Mouse (Mus musculus): ENCODE data around the gene Slit2.

The Slit2 gene

DNA sequence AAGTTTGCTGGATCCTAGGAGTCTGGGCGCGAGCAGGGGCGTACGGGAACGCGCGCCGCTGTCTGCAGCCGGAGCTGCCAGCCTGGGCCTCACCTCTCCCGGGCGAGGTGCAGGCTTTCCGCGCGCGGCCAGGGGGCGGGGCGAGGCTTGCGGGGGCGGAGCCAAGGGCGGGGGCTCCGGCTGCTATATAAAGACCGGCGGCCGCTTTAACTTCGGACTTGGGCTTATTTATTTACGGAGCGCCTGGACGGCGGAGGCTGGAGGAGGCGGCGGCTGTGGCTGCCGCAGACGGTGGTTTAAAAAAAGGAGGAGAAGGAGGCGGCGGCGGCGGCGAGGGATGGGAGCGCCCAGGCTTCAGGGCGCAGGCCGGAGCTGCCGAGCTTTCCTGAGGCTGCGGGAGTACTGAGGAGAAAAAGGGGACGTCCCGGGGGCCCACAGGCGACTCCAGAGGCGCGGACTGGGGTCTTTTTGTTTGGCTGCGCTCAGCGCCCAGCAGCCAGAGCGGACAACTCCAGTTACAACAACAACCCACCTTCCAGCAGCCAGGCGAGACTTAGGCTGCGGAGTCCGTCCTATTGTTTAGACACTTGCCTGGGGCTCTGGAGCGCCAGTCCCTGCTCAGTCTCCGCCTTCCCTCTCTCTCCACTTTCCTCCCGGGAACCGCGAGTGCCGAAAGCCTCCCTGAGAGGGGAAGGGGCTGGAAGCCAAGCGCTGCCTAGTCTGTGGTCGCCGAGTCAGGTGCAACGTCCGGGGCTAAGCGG lies at the start of gene Slit2:
Gene Slit2, plus strand, starts transcription at position 198 of the 761 bp plus-strand sequence.
- peak; percentile 93 for DNase-seq

DNA sequence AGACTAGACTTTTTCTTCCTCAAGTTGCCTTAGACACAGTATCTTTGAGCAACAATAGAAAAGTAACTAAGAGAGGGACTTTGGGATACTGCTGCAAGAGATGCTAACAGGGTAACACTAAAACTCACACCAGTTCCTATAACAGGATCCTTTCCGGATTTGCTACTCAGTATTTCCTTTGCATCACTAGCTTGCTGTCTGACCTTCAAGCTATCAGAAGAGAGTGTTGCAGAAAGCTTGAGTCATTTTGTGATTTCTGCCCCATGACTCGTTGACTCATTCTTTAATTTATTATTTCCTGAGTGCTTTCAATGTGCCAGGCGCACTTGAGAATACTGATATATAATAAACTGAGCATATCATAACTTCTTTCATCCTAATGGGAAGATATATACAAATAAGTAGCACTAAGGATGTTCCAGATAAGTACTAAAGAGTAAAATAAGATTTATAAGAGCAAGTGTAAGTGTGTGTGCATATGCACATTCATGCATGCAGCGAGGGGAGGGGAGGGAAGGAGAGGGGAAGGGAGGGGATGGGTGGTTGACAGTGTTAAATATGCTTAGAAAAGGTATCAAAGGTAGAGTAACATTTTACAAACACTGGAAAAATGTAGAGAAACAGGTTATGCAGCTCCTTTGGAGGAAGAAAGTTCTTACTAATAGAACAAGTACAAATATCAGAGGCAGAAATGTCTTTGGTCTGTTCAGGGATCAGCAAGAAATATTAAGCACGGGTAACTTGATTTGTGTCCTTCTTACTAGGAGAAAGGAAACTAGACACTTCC lies 44.2 kb upstream of the Slit2 start:
- DNase-seq: no peak

DNA sequence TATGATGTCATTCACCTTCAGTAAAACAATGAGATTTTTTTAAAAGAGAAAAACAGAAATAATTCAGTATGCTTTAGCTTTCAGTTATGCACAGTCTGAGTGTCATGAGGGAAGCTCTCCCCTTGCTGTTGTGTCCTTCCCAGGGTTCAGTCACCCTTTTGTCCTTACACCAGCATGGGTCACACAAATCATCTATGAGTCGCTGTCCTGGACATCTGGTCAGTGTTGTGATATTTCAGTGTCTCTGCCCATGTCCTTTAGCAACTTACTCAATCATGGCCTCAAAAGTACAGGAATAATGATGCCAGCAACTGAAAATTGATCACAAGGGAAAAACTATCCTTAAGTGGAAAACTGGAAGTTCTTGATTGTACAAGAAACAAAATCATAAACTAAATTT lies 26.5 kb upstream of the Slit2 start:
- no peak for DNase-seq

DNA sequence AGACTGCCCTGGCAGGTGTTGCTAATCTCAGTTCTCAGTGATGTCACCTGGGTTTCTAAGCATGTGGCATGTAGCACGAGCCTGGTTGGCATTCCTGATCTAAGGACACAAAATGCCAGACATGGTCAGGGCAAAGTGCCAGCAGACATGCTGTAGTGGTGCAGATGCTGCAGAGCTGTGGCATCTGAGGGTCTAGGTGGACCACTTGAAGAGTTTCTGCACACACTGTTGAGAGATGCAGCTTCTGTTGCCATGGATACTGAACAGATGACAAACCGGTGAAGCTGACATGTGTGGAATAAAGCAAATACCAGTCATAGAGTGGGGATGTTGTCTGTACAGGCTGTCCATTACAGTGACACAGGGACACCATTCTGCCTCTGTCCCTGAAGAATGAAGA lies 7.1 kb upstream of the Slit2 start:
- DNase-seq: no peak

DNA sequence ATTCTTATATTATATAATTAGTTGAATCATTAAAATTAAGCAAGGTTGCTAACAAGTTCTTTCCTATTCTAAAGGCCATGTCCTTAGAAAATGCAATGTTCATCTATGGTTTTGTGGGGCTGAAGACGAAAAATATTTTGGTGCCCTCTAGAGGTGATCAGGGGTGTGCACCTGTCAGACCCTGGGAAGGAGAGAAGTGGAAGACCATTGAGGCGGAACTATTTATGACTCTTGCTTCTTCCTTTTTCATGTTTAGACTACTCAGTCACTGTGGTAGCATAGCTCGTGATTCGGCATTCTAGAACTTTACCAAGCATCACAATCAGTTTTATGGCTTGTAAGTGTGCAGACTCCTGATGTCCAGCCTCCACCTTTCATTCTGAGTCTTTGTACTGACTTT lies 3.6 kb upstream of the Slit2 start:
- peak; percentile 30 for DNase-seq

DNA sequence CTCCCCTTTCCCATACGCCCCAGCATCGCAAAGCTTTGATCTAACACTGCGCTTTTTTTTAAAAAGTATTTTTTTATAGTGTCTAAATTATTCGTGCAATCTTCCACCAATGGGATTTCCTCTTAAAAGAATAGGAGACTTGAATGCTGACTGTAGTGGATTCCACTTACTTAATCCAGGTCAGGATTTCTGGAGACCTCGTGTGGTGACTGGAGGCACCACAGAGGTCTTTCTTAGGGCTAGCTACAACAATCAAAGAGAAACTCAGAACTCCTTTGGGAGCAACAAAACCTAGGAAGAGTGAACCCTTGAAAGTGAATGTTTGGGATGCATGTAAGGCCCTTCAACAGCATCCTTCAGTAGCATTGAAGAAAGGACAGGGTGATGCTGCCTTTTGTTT lies 2.5 kb upstream of the Slit2 start:
- peak; percentile 11 for DNase-seq

DNA sequence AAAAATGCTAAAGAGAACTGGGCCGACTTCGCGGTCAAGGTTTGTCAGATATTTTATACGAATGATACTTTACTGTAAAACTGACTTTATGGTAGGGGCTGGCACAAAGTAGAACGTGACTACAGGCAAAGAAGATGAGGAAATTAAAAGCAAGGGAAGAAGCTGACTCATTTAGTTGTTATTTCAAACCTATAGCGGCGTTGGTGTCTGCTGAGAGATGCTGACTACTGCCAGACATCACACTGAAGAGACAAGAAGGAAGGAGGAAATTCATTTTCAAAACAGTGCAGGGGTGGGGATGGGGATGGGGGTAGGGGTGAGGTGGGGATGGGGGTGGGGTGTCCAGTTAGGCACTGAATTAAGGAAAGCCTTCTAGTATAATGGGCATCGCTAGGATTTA lies 987 bp upstream of the Slit2 start:
- DNase-seq: no peak

DNA sequence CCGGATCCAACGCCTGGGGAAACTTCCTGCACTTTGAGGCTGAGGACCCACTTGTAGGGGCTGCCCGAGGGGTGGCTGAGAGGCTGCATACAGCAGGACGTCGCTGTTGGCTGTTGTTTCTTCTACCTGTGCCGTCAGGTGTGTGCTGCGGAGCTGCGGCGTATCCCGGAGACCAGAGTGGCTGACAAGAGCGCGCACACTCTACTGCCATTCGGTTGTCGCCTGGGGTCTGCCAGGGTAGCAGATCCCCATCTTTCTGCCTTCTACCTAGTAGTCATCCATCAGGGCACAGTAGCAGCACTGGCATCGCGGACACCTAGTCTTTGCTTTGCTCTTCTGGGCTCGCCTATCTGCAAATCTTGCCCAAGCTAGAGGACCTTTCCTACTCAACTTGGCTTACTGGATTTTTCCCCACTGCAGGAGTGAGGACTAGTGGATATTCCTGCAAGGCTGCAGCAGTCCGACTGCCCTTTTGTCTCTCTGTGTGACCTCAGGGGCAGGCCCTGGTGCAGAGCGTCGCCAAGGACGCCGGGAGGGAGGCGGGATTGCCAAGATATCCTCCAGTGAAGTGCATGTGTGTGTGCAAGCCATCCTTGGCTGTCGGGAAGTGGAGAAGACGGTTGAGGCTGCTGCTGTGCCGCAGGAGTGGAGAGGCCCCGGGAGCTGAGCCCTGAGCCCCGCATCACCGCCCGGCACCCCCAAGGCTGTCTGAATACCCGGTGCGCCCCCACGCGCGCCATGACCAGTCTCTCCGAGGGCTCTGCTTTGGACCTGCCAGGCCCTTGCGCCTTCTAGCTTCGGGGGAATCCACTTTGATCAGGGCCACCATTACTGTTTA lies 1.0 kb downstream of the Slit2 start:
- DNase-seq: peak; percentile 33

DNA sequence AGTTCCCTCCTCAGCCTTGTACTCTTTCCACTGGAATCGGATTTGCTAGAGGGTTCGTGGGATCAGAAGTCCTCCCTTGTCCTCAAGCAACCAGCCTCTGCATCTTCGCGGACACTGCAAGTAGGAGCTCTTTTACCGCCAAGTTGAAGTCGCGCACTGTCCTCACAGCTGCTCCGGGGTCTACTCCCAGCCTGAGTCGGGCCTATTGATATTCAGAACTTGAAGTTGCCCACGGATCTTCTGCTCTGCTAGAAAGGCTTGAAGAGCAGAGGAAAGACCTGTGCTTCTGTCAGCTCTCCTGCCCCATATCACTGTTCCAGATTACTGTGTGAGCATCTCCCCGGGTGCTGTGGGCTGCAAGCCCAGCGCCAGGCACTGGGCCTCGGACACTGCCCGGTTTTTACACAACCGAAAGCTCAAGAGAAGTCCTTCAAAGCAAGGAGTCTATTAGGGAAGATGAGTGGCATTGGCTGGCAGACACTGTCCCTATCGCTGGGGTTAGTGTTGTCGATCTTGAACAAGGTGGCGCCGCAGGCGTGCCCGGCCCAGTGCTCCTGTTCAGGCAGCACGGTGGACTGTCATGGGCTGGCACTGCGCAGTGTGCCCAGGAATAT lies 1.8 kb downstream of the Slit2 start:
- DNase-seq: peak; percentile 22

DNA sequence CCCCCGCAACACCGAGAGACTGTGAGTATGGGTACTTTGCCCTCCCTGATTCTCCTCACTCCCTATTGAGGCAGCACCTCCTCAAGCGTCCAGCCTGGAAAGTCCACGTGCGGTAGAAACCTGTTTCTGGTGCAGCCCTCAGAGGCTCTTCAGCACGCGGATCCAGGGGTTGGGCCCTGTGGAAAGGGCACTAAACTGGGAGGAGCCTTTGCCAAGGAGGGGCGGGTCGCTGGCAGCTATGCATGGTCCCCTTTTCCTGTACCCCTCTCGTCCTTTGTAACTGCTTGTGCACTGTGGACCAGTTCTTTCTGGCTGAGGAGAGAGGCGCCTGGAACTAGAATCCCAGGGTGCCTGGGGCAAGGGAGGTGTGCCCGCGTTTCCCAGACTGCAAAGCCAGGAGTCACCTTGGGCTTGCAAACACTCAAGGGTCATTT lies 2.3 kb downstream of the Slit2 start:
- DNase-seq: peak; percentile 77

DNA sequence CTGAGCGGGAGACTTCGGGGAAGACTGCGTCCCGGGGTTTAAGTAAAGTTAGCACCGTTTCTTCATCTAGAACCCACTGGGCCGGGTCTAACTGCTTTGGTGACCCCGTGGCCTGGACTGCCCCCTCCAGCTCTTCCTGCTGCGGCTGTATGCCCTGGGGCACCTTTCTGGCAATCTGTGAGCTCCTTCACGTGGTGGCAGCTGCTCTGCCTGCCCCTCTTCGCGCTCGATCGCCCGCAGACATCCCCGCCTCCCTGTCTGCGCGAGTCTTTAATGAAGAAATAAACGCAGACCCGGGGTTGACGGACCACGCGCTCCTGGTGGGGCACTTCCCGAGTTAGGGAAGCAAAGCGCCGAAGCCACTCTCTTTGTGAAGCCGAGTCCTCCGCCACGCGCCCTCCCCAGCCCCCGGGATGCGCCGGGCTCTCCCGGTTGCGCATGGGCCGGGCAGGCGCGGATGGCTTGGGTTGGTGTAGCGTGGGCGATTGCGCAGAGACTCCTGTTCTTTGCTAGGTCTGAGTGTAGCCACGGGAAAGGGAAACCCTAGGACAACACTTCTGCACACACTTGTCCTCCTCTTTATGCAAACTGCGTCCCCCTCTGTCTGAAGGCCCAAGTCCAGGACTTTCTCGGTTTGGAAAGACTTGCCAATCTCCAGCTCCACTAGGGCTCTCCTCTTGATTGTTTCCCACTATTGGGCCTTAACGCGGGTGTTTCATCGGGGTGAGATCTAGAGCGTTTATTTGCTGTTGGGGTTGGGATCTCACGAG lies 3.1 kb downstream of the Slit2 start:
- peak; percentile 63 for DNase-seq

DNA sequence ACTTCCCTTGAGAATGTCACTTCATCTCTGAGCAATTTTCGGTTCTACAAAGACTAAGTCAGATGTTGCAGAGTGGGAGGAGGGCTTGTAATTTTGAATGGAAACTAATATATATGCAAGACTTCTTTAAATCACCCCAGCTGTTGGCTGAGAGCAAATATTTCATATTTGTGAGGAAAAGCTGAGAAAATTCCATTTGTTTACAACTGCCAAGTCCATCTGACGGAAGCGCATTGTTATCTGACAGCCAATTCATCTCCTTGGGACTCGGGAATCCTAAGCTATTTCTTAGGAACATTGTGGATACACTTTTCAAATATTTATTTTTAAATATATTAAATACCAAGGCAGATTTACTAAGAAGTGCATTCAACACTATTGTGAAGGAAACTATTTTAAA lies 8.0 kb downstream of the Slit2 start:
- no peak for DNase-seq

DNA sequence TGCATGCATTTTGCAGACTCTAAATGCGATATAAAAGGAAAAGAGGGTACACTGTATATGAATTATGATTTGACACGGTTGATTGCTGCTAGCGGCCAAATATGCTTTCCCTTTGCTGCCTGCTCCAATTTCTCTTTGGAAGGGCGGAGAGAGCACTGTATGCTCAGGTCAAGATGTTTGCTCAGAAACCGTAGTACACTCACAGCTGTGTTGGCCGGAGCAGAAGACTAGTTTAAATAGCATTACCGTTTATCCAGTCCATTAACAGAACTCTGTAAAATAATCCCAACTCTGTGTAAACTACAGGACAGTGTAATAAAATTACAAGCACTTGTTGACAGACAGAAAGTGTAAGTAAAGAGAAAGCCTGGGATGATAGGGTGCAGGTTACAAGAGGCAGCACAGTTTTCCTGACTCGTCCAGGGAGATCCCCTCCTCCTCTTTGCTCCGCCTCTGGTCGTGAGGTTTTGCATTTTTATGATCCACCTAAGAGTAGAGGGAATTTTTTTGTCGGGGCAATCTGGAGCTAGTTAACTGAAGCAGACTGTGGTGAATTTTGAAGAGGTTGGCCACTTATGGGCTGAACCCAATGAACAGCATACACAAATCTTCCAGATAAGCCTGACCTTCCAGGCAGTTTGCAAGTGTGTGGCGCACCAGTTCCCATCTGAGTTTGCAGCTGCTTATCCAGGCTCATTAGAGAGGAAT lies 20.9 kb downstream of the Slit2 start:
- DNase-seq: peak; percentile 21

DNA sequence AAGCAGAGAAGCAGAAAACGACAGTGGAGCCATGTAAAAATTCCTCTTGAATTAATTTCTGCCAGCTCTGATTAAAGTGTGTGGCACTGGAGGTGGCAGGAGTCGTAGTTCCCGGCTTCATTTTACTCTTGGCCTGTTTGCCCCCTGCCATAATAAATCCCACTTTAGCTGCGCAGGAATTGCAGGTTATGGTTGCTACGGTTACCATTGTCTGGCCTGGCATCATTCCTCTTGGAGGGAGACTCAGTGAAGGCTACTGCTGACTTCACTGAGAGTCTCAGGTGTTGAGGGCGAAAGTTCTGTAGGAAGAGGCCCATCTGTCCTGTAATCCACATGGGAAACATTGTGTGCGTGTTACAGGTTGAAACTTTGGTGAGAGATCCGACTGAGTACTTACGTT lies 22.6 kb downstream of the Slit2 start:
- DNase-seq: no peak

DNA sequence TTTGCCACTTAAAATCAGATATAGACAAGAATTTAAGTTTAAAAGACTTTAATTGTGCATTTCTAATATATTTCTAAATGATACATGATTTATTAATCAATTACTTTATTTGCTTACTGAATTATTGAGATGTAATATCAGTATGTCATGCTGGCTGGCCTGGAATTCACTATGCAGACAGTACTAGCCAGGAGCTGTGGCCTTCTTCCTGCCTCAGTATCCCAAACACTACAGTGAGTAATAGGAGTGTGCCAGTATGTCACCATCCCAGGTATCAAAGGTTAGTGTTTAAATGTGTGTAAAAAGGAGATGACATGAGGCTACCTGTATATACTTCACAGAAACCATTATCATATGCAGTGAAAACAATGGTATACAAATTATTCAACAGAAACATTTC lies 23.1 kb downstream of the Slit2 start:
- DNase-seq: no peak

DNA sequence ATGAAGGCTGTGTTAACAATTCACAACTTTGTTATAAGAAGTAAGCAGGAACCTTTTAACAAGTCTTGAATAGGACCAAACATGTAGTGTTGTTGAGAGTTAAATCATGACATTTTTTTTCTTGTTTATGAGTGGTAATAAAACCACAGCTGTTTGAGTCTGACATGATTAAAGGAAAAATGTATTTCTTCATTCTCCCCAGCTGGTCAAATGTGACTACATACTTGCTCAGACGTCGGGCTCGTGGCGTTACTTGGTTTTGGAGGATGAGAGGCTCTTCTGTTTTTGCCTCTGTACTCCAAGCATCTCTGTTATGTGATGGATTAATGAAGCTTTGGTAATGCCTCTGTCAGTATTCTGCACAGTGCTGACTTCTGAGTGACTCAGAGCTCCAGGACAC lies 40.5 kb downstream of the Slit2 start:
- DNase-seq: peak; percentile 40

DNA sequence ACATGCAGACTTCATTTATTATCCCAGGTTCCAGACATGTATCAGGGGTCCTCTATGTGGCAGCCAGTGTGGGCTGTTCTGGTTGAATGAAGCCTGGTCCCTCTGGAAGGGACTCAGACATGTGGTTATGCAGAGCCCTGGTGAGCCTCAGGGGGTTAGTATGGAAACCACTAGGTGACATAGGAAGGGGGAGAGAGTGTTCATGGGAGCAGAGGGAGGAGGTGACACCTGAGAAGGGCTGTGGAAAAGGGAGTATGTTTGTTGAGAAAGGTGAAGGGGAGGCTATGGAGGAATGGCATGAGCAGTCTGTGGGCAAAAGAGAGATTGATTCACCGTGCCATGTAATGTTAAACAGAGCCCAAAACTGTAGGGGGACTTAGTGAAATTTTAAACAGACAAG lies 51.9 kb downstream of the Slit2 start:
- no peak for DNase-seq

DNA sequence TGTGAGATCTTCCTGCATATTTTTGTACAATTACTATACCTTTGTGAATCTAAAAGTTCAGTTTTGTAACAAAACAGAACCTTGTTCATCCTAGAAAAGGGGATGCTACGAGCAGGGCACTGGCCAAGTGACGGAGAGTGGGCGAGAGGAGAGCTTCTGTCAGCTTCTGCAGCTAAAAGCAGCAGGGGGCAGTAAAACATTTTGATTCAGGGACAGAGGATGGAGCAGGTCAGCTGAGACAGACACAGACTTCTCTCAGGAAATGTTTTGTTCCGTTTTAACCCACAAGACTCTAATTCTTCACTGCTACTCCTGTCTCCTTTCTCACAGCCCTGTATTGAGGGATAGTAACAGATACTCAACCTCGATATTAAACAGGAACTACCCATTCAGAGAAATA lies 55.1 kb downstream of the Slit2 start:
- peak; percentile 58 for DNase-seq

DNA sequence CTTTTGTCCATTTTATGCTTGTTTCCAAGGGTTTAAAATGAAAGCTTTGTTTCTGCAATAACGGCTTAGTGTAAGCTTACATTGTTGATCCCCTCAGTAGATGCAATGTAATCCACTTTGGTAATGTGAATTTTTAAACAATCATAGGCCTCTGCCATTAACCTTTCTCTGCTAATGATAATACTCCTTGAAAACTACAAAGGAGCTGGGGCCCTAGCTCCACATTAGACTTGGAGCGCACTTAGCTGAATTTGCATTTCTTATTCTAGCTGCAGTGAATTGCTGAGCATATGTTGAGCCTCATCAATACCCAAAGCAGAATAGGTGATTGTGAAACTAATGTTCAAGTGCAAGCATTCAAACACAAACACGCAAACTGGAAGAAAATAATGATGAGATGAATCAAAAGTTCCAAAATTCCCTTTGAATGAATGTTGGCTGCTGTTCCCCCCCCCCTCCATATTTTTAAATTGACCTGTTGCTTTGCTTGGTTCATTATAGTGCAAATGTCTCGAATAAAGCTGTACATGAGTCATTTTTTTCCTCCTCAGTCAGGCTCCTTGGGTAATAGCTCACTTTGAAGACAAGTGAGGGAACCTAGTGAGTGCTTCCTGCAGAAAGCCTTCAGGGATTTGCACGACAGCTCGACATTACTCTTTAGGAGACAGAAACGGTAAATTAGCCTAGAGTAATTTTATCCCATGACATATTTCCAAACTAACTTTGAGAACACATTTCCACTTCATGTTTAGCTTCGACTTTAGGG lies 66.2 kb downstream of the Slit2 start:
- no peak for DNase-seq

DNA sequence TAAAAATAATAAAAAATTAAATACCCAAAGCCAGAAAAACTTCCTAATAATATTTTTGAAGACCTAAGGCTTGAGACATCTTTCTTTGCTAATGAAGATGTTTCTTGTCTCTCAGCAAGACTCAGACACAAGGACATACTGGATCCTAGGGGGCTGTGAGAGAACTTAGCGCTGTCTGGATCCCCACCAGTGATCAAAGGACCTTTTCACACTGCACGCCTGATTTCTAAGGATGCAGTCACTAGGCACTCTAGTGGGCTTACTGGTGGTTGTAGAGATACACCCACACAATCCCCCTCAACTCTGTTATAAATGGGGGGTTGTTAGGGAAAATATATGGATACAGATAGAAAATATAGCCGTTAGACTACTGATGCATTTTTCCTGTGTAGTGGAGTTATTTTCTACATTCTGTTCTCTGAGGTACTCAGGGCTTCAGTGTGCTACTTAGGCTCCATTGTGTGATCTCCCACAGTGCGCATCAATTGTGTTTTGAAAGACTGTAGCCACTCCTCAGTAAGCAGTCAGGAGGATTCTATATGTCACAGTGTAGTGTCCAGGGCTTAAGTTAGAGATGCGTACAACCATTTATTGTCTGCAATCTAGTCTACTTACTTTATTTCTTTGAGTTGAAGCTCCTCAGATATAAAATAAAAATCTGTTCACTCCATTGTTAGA lies 67.8 kb downstream of the Slit2 start:
- no peak for DNase-seq
